Mouse (Mus musculus): ENCODE measurements at regions not wholly inside any gene's neighbourhood (a gene's known extent, or its start where the extent isn't known, plus 50 kb on each side); places are given as distances from the start of the nearest gene placed in this dataset.

DNA sequence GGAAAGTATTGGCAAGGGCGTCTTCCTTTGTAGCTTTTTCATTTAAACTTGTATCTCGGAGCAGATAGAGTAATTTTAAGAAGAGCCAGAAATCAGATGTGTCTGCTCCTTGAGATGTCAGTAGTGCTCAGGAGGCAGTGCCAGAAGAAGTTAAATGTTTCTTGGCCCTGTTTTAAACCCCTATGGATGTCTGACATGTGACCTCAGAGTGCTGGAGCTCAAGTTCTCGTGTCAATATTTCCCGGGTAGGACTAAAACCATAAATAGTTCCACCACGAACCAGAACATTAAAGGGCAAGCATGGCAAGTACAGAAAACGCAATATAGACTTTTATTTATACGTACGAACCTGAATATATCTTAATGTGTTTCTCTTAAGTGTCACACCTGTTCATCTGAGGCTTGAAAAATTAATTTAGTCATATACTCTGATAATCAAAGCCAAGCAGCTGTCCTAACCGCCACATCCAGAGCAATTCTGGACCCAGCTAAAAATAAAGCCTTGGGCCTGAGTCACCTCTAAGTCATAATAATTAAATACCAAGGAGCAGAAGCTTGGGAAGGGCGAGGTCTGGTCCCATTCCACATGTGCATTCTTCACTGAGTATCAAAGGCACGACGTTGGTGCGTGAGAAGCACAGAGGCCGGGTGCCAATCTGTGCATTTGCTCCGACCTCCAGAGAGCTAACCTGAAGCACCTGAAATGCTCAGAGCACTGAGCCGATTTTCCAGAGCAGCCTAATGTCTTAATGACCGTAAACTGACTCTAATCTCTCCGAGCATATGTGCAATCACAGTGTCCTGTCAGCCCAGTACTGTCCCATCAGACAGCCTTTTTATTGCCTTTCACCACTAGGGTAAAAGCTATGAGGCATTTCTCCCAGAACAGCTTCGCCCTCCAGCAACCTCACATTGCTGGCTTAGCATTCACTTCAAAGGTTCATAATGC lies 139.8 kb downstream of the Hs3st3b1 start:
- Histone ChIP-seq H3K27ac (ENCODE audit: insufficient read depth, low read depth, low read length) (no peak overlapping the region), H3K4me3 (ENCODE audit: insufficient read depth, low read depth, low read length) (no peak overlapping the region), H3K4me1 (ENCODE audit: control insufficient read depth, insufficient read depth, low read length) (no peaks in the 10 kb centered on the region)
- 87% methylated on average over 19 of the region's 19 CpGs for WGBS
- no peak for TF ChIP-seq CTCF (IDR thresholded peaks at IDR 0.05; ENCODE audit: insufficient read depth, low read depth, low read length)
- no peak for TF ChIP-seq POLR2A (IDR thresholded peaks at IDR 0.05; ENCODE audit: insufficient read depth, low read depth, low read length)

DNA sequence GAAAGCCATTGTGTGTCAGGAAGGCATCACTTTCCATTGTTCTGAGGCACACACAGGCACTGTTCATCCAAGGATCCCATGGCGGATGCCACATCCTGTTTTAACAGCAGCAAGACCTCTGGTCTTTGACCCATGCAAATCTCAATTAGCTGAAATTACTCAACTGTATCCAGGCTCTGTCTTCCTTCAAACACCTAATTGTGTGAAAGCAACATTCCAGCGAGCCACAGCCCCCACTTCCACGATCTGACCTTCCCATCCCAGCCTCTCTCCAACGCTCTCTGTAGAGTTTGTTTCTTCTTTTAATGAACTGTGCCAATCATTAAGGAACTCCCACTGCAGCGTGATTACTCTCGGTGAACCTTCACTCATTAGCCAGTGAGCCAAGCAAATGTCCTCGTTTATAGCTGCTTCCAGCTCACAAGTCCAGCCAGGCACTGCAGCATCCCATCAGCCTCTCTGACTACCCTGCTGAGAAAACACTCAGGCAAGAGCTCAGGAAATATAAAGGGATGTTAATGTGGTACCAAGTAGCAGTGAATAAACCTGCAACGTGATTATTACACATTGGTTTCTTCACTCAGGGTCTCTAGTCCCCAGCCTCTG lies 136.7 kb downstream of the Hs3st3b1 start:
- WGBS: 38% methylated on average over 8 of the region's 8 CpGs
- TF ChIP-seq CTCF (IDR thresholded peaks at IDR 0.05; ENCODE audit: insufficient read depth, low read depth, low read length): no peak
- TF ChIP-seq POLR2A (IDR thresholded peaks at IDR 0.05; ENCODE audit: insufficient read depth, low read depth, low read length): no peak

DNA sequence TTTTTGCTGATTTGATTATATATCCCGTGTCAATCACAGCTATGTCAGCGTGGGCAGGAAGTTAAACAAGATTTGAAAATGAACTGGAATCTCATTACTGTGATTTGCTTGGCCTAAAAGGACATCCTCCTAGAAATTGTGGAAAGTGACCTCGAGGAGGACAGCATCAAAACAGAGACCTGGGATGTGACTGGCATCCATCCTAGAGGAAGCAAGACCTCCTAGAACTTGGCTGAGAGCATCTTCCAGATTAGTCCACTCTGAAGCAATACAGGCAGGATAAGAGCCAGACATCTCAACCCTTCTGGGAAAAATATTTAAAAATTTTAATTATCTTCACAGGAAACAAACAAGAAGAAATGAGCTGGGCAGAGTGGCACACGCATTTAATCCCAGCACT lies 136.1 kb downstream of the Hs3st3b1 start:
- TF ChIP-seq CTCF (IDR thresholded peaks at IDR 0.05; ENCODE audit: insufficient read depth, low read depth, low read length): no peak
- no peak for TF ChIP-seq POLR2A (IDR thresholded peaks at IDR 0.05; ENCODE audit: insufficient read depth, low read depth, low read length)
- Histone ChIP-seq H3K4me1 (ENCODE audit: control insufficient read depth, insufficient read depth, low read length) (peaks cover under 1% of the 10 kb centered on the region; the same call in 1 of the 2 replicates), H3K4me3 (ENCODE audit: insufficient read depth, low read depth, low read length) (no peak overlapping the region), H3K27ac (ENCODE audit: insufficient read depth, low read depth, low read length) (no peak overlapping the region)
- 72% methylated on average over 4 of the region's 4 CpGs for WGBS

More for the DNA sequence above, 136.7 kb downstream of the Hs3st3b1 start:
- Histone ChIP-seq H3K4me1 (ENCODE audit: control insufficient read depth, insufficient read depth, low read length) (no peaks in the 10 kb centered on the region), H3K27ac (ENCODE audit: insufficient read depth, low read depth, low read length) (no peak overlapping the region), H3K4me3 (ENCODE audit: insufficient read depth, low read depth, low read length) (no peak overlapping the region)

DNA sequence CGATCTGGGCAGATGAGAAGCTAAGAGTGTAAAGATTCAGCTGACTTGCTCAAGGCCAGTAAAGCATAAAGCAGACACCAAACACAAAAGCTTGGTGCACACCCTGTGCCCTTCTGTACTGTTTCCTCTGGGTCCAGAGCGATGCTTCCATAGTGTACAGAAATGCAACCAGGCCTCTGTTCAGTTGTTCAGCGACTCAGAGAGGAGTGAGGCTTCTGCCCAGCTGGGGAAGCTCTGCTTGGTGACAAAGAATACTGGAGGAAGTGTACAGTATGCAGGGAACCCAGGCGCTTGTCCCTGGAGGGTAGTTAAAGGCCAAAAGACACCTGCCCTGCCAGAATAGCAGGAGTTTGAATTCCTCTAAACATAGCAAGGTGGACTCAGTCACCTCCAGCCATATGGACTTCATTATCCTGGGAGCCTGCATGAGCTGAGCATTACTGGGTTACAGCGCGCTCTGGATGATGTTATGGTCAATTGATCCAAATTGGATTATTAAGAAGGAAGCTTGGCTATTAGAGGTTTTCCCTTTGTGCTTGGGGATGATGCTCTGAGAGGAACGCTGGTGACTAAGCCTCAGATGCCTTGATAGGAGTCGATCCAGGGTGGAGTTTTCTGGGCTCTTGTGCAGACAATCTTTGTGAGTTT lies 132.5 kb downstream of the Hs3st3b1 start:
- 73% methylated on average over 8 of the region's 8 CpGs for WGBS
- H3K4me1 ChIP-seq (ENCODE audit: control insufficient read depth, insufficient read depth, low read length): peaks cover 7% of the 10 kb centered on the region
- H3K4me3 ChIP-seq (ENCODE audit: insufficient read depth, low read depth, low read length): no peak overlapping the region
- no peak overlapping the region for H3K27ac ChIP-seq (ENCODE audit: insufficient read depth, low read depth, low read length)
- no peak for TF ChIP-seq POLR2A (IDR thresholded peaks at IDR 0.05; ENCODE audit: insufficient read depth, low read depth, low read length)
- TF ChIP-seq CTCF (IDR thresholded peaks at IDR 0.05; ENCODE audit: insufficient read depth, low read depth, low read length): no peak

DNA sequence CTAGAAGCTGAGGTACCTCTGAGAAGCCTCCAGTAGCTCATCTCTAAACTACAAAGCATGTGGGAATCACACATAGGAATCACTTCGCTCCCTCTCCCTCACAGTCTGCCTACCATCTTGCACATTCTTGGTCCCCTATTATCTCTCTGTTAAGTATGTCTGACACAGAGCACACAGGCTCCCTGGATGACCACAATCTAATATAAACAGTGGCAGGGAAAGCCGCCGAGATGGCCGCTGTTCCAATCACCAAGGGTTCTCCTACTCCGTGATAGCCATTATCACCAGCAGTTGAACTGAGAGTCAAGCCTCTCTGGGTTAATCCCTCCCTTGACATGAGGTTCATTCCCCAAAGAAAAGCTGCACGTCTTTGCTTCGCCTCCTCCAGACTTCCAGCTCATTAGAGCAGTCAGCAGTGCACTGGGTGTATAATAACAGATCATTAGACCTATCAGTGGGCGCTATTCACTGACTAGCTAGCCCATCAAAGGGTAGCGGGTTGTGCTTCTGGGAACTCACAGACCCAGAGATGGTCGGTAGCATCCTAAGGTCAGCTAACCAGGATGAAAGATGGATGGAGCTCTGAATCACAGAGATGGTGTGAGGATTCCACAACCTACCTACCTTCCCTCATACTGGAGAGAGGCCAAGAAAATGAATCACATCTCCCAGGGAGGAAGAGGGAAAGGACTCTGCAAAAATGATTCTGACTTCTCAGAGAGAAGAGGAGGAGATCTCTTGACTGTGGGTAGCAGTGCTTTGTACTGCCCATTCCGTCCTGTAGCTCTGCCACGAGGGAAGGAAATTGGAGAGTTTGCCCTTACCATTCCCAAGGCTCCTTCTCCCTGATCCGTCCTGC lies 130.9 kb downstream of the Hs3st3b1 start:
- Histone ChIP-seq H3K27ac (ENCODE audit: insufficient read depth, low read depth, low read length) (no peak overlapping the region), H3K4me1 (ENCODE audit: control insufficient read depth, insufficient read depth, low read length) (peaks cover 7% of the 10 kb centered on the region), H3K4me3 (ENCODE audit: insufficient read depth, low read depth, low read length) (no peak overlapping the region)
- TF ChIP-seq POLR2A (IDR thresholded peaks at IDR 0.05; ENCODE audit: insufficient read depth, low read depth, low read length) (no peak), CTCF (IDR thresholded peaks at IDR 0.05; ENCODE audit: insufficient read depth, low read depth, low read length) (no peak)
- 28% methylated on average over 13 of the region's 13 CpGs for WGBS

DNA sequence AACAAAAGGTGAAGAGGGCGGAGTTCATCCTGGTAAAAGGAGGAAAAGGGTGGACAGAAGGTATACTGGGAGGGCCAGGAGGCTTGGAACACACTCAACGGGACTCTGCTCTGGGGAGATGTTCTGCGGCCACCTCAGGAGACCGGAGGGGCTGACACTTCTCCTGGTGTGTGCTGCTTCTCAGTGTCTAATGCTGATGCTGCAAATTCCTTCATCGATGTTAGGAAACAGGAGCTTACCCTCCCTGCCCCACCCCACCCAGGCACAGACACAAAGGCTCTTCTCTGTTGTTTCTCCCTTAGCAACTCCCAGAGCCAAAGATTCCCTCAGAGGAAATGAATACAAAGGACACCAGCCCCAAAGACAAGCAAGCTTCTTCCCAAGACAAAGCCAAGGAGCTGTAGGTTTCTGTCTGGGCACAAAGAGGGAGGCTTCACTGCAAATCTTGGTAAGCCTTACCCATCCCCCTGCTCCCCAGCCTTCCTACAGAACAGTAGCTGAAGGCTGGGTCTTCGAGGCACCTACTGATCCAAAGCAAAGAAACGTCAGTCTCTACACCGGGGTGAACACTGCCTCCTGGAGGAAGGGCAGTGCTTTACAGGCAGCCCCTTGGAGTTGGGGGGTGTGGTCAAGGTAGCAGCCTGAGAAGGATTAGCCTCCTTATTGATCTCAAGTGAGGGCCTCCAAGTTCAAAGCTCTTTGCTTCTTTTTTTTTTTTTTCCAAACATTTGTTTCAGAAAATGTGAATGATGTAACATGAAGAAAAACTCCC lies 128.2 kb downstream of the Hs3st3b1 start:
- H3K27ac ChIP-seq (ENCODE audit: insufficient read depth, low read depth, low read length): no peak overlapping the region
- 82% methylated on average over 8 of the region's 8 CpGs for WGBS
- no peak overlapping the region for H3K4me3 ChIP-seq (ENCODE audit: insufficient read depth, low read depth, low read length)
- peaks cover 7% of the 10 kb centered on the region for H3K4me1 ChIP-seq (ENCODE audit: control insufficient read depth, insufficient read depth, low read length)
- TF ChIP-seq POLR2A (IDR thresholded peaks at IDR 0.05; ENCODE audit: insufficient read depth, low read depth, low read length) (no peak), CTCF (IDR thresholded peaks at IDR 0.05; ENCODE audit: insufficient read depth, low read depth, low read length) (no peak)

DNA sequence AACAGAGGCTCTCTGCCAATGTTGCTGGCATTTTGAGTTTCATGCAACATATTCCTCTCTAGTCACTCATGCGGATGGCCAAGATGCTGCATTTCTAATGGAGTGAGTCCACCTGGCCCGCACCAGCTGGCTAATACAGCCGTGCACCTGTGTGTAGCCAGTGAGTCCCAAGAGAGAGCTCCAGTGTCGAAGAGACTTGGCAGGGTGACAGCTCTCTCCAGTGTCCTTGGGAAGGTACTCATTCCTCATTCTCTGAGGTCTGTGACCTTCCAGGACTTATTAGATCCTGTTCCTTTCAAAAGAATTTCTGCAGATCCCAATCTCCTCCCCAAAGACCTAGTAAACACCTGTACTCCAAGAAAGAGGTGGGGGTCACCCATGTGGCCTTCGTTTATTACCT lies 109.9 kb downstream of the Hs3st3b1 start:
- no peak overlapping the region for H3K27ac ChIP-seq (ENCODE audit: insufficient read depth, low read depth, low read length)
- no peak for TF ChIP-seq POLR2A (IDR thresholded peaks at IDR 0.05; ENCODE audit: insufficient read depth, low read depth, low read length)
- TF ChIP-seq CTCF (IDR thresholded peaks at IDR 0.05; ENCODE audit: insufficient read depth, low read depth, low read length): no peak
- 91% methylated on average over 5 of the region's 5 CpGs for WGBS
- H3K4me1 ChIP-seq (ENCODE audit: control insufficient read depth, insufficient read depth, low read length): no peaks in the 10 kb centered on the region
- H3K4me3 ChIP-seq (ENCODE audit: insufficient read depth, low read depth, low read length): no peak overlapping the region

DNA sequence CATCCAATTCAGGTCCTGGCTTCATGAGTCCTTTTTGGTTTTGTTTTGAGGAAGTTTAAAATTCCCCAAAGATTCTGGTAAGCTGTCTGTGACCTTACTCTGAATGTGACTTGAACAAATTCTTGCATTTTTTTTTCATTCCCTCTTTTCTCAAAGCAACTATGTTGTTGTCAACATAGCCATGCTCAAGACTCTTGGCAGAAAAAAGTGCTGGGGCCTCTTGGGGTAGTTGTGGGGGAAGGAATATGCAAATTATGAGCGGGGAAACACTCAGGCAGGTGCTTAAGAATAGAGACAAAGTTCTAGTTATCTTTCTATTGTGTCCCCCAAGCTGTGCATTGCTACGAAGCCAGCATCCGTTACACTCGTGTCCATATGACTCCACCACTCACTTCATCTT lies 99.2 kb downstream of the Hs3st3b1 start:
- no peaks in the 10 kb centered on the region for H3K4me1 ChIP-seq (ENCODE audit: control insufficient read depth, insufficient read depth, low read length)
- H3K4me3 ChIP-seq (ENCODE audit: insufficient read depth, low read depth, low read length): no peak overlapping the region
- no peak overlapping the region for H3K27ac ChIP-seq (ENCODE audit: insufficient read depth, low read depth, low read length)
- 85% methylated on average over 4 of the region's 4 CpGs for WGBS
- no peak for TF ChIP-seq CTCF (IDR thresholded peaks at IDR 0.05; ENCODE audit: insufficient read depth, low read depth, low read length)
- no peak for TF ChIP-seq POLR2A (IDR thresholded peaks at IDR 0.05; ENCODE audit: insufficient read depth, low read depth, low read length)

Data from olfactory bulb, adult 2 months (tissue).